Mouse (Mus musculus) midbrain, embryonic 13.5 days (tissue): ENCODE measurements at regions not wholly inside any gene's neighbourhood (a gene's known extent, or its start where the extent isn't known, plus 50 kb on each side); places are given as distances from the start of the nearest gene placed in this dataset.

Experiments
- ATAC-seq: fragments of 200-750 bp; cut with Nextera tagmentation; 2 replicates; pipeline ENCODE4 v1.8.0; 2017; ENCODE audit warnings: mild to moderate bottlenecking, moderate TSS enrichment, moderate library complexity
- H3K27ac ChIP-seq: fragments of 300-500 bp; sonication (generic); 2 replicates; pipeline ENCODE4 v1.5.1; 2015; ENCODE audit warnings: inconsistent platforms, mild to moderate bottlenecking, moderate library complexity
- H3K27me3 ChIP-seq: fragments of 300-500 bp; sonication (generic); 2 replicates; pipeline ENCODE4 v1.6.1; 2015; ENCODE audit warnings: mild to moderate bottlenecking, inconsistent platforms
- H3K36me3 ChIP-seq: fragments of 300-500 bp; sonication (generic); 2 replicates; pipeline ENCODE4 v1.6.1; 2015; ENCODE audit warnings: mild to moderate bottlenecking, inconsistent platforms
- H3K4me1 ChIP-seq: fragments of 300-500 bp; sonication (generic); replicated peaks from 2 replicates; pipeline ENCODE4 v1.6.1; 2015; ENCODE audit warnings: inconsistent platforms
- H3K4me2 ChIP-seq: fragments of 300-500 bp; sonication (generic); replicated peaks from 2 replicates; pipeline ENCODE4 v1.6.1; 2015; ENCODE audit warnings: moderate library complexity, mild to moderate bottlenecking, inconsistent platforms
- H3K4me3 ChIP-seq: fragments of 300-500 bp; sonication (generic); replicated peaks from 2 replicates; pipeline ENCODE4 v1.5.1; 2015; ENCODE audit warnings: mild to moderate bottlenecking, inconsistent platforms
- H3K9ac ChIP-seq: fragments of 300-500 bp; sonication (generic); replicated peaks from 2 replicates; pipeline ENCODE4 v1.6.1; 2015; ENCODE audit warnings: mild to moderate bottlenecking, inconsistent platforms
- H3K9me3 ChIP-seq: fragments of 300-500 bp; sonication (generic); 2 replicates; pipeline ENCODE4 v1.6.1; 2016; ENCODE audit warnings: mild to moderate bottlenecking, inconsistent platforms
- WGBS: fragments of 180-500 bp; shearing (Covaris S2); methylation state at CpG from one replicate; pipeline ENCODE4 v1.1.7; 2015; 5-methylcytosine and 5-hydroxymethylcytosine counted together

DNA sequence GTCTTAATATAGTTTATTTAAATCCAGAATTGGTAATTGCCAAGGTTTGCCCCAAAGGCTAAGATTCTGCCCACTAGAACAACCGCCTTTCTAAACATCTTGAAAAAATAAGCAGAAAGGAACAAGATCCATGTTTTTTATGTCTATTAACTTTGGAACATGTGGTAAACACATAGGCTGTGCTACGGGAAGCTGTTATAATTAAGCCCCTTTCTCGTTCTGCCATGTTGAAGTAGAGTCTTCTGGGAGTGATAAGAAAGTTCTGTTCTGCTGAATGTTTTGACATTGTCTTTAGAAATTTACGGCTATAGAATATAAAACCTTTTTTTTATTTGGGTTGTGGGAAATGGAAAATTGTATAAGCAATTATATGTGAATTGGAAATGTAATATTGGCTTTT lies 397.9 kb downstream of the Cdh11 start:
- H3K27me3 ChIP-seq, result no peaks in the 10 kb centered on the region
- H3K9me3 ChIP-seq, result no peaks in the 10 kb centered on the region
- 92% methylated on average over 4 of the region's 4 CpGs for WGBS
- H3K9ac ChIP-seq, result no peak overlapping the region
- no peak overlapping the region for H3K27ac ChIP-seq
- H3K4me2 ChIP-seq, result no peak overlapping the region
- no peak overlapping the region for H3K4me3 ChIP-seq
- no peaks in the 10 kb centered on the region for H3K36me3 ChIP-seq
- ATAC-seq, result no peak
- H3K4me1 ChIP-seq, result no peaks in the 10 kb centered on the region

- WGBS, result 91% methylated on average over 1 of the region's 1 CpGs
- Histone ChIP-seq H3K4me2 (no peak overlapping the region), H3K4me1 (no peaks in the 10 kb centered on the region), H3K36me3 (no peaks in the 10 kb centered on the region), H3K9ac (no peak overlapping the region), H3K27ac (no peak overlapping the region), H3K9me3 (no peaks in the 10 kb centered on the region), H3K4me3 (no peak overlapping the region), H3K27me3 (no peaks in the 10 kb centered on the region)
- no peak for ATAC-seq
Observed at GRCm38 (mm10) chr8:102345392-102345791, 440.1 kb downstream of the Cdh11 start.

GRCm38 (mm10) chr8:102332511-102332910 lies 452.9 kb downstream of the Cdh11 start:
- no peak overlapping the region for H3K9ac ChIP-seq
- no peak overlapping the region for H3K27ac ChIP-seq
- no peaks in the 10 kb centered on the region for H3K27me3 ChIP-seq
- no peaks in the 10 kb centered on the region for H3K4me1 ChIP-seq
- H3K36me3 ChIP-seq, result no peaks in the 10 kb centered on the region
- H3K4me3 ChIP-seq, result no peak overlapping the region
- H3K4me2 ChIP-seq, result no peak overlapping the region
- no peaks in the 10 kb centered on the region for H3K9me3 ChIP-seq
- no peak for ATAC-seq
- WGBS, result 65% methylated on average over 5 of the region's 5 CpGs

DNA sequence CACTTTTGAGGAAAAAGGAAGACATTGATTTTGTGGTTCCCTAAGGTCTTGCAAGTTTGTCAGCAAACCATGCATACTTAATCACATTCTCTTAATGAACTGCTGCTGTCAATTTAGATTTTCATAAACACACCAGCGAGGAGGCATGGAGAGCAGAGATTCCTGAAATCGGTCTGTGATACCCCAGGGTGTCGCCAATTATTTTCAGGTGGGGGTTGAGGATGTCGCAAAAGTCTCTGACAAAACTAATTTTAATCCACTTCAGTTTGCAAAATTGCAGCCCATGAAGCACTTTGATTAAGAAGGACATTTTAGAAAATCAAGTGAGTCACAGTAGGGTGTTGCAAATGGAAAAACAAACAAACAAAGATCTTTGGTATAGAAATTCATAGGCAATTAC lies 454.3 kb downstream of the Cdh11 start:
- no peak for ATAC-seq
- H3K9ac ChIP-seq, result no peak overlapping the region
- no peak overlapping the region for H3K4me2 ChIP-seq
- H3K4me1 ChIP-seq, result no peaks in the 10 kb centered on the region
- WGBS, result 73% methylated on average over 4 of the region's 4 CpGs
- H3K27me3 ChIP-seq, result no peaks in the 10 kb centered on the region
- no peaks in the 10 kb centered on the region for H3K9me3 ChIP-seq
- no peak overlapping the region for H3K4me3 ChIP-seq
- H3K36me3 ChIP-seq, result no peaks in the 10 kb centered on the region
- no peak overlapping the region for H3K27ac ChIP-seq

DNA sequence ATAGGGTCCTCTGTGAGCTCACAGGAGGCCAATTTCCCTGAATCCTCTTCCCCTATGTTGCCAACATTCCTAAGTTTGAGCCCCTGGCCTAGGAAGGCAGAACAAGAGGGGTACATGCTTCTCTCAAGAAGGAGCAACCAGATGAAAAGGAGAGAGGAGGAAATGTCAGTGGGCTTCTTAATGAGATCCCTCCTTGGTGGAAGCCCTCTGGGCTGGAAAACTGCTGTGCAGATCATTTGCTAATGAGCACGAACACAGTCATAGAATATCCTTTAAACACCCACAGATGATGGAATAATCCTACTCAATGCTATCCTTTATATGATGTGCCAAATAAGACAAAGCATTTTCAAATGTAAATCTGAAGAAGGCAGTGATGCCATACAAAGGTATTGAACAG lies 455.5 kb downstream of the Cdh11 start:
- Histone ChIP-seq H3K27ac (no peak overlapping the region), H3K36me3 (no peaks in the 10 kb centered on the region), H3K9me3 (no peaks in the 10 kb centered on the region), H3K4me2 (no peak overlapping the region), H3K9ac (no peak overlapping the region), H3K4me3 (no peak overlapping the region), H3K4me1 (no peaks in the 10 kb centered on the region), H3K27me3 (no peaks in the 10 kb centered on the region)
- WGBS, result 58% methylated on average over 1 of the region's 1 CpGs
- ATAC-seq, result no peak
